Mouse (Mus musculus) CH12.LX (cell line): ENCODE data around the gene Igsf8.

Source experiments
- CTCF ChIP-seq, 2 experiments: IDR thresholded peaks in 1 of 2; conservative IDR thresholded peaks in 1 of 2; 2 replicates each; pipeline ENCODE4 v1.5.1; 2011 to 2012; ENCODE audit warnings: low read depth in 2 of 2, low read length in 2 of 2, improper control_type of control experiment in 1 of 2, inconsistent platforms in 1 of 2, mild to moderate bottlenecking in 1 of 2, moderate library complexity in 1 of 2
- EP300 ChIP-seq: IDR thresholded peaks from 2 replicates; pipeline ENCODE4 v1.6.1; 2011; ENCODE audit warnings: low read length, improper control_type of control experiment
- ETS1 ChIP-seq: conservative IDR thresholded peaks from 2 replicates; pipeline ENCODE4 v1.6.1; 2012; ENCODE audit warnings: low read depth, mild to moderate bottlenecking, inconsistent platforms, low read length, improper control_type of control experiment, moderate library complexity
- KAT2A ChIP-seq: IDR thresholded peaks from 2 replicates; pipeline ENCODE4 v1.6.1; 2012; ENCODE audit warnings: low read length, improper control_type of control experiment, inconsistent platforms; ENCODE audit not compliant: insufficient replicate concordance
- MAZ ChIP-seq: IDR thresholded peaks from 2 replicates; pipeline ENCODE4 v1.6.1; 2012; ENCODE audit warnings: low read depth, mild to moderate bottlenecking, inconsistent platforms, low read length, improper control_type of control experiment, moderate library complexity
- NELFE ChIP-seq: IDR thresholded peaks from 2 replicates; pipeline ENCODE4 v1.6.1; 2011; ENCODE audit warnings: low read depth, low read length, improper control_type of control experiment
- POLR2A ChIP-seq: IDR thresholded peaks from 2 replicates; pipeline ENCODE4 v1.6.1; 2011; ENCODE audit warnings: low read depth, mild to moderate bottlenecking, improper control_type of control experiment, low read length
- SIN3A ChIP-seq: IDR thresholded peaks from 2 replicates; pipeline ENCODE4 v1.6.1; 2012; ENCODE audit warnings: low read length, improper control_type of control experiment, inconsistent platforms
- USF1 ChIP-seq: IDR thresholded peaks from 2 replicates; pipeline ENCODE4 v1.6.1; 2014; ENCODE audit warnings: low read depth, mild to moderate bottlenecking, inconsistent platforms, low read length, improper control_type of control experiment
- ZC3H11A ChIP-seq: IDR thresholded peaks from 2 replicates; pipeline ENCODE4 v1.6.1; 2012; ENCODE audit warnings: low read depth, mild to moderate bottlenecking, inconsistent platforms, low read length, improper control_type of control experiment
- ZKSCAN1 ChIP-seq: IDR thresholded peaks from 2 replicates; pipeline ENCODE4 v1.6.1; 2012; ENCODE audit warnings: low read depth, inconsistent platforms, low read length, improper control_type of control experiment, borderline replicate concordance

GRCm38 (mm10) chr1:172349504-172349903, 88.1 kb downstream of the Igsf8 start:
- no peak for TF ChIP-seq ZC3H11A
- no peak for TF ChIP-seq ETS1
- TF ChIP-seq USF1: no peak
- TF ChIP-seq CTCF (conservative IDR thresholded peaks at IDR 0.05 in 1 of 2, IDR thresholded peaks at IDR 0.05 in 1 of 2; ENCODE audit: low read depth in 2 of 2, low read length in 2 of 2): no peak
- TF ChIP-seq POLR2A: no peak
- no peak for TF ChIP-seq MAZ
- TF ChIP-seq ZKSCAN1: no peak
- no peak for TF ChIP-seq NELFE
- TF ChIP-seq SIN3A: no peak
- TF ChIP-seq EP300: no peak
- TF ChIP-seq KAT2A: no peak
